Mouse (Mus musculus) cerebellum, postnatal 4 days (tissue): ENCODE measurements around the gene Gm13420.
"Not testable (repeated sequence)": the region's sequence is repeated elsewhere in the genome, so short reads cannot be mapped to it uniquely, and the experiment has no call there.

Experiments
- DNase-seq, 2 experiments: peaks; one replicate each; pipeline ENCODE4 v3.0.0; 2022; ENCODE audit warnings: low spot score in 2 of 2, mixed read lengths in 1 of 2

Gm13420 gene

DNA sequence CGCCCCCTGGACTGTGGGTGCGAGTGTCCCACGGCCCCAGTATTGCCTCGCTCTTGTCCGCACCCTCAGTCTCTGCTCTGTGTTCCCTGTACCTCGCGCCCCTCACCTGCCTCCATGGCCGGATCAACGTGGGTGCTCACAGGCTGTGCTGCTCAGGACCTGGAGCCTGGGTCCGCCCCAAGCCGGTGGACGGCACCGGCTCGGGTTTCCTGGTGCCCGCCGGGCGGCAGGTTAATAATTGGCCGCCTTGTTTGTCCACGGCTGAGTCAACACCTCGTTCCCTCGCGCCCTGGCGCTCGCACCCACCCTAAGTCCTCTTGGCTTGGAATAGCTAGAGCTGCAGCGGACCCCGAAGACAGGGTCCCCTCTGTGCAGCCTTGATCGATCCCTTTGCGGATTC, at the start of gene Gm13420:
Gene Gm13420 (minus strand): TSS at position 189 of the 400 bp plus-strand sequence.
- no peak for DNase-seq

GRCm38 (mm10) chr2:29792772-29793487, 41.4 kb upstream of the Gm13420 start:
- DNase-seq = no peak

GRCm38 (mm10) chr2:29787937-29788681, 36.6 kb upstream of the Gm13420 start, which contains the start of gene Trub2:
Trub2 (minus strand) TSS chr2:29788502.
- peak; percentile 44 to 69 for DNase-seq

GRCm38 (mm10) chr2:29787104-29787917, 35.8 kb upstream of the Gm13420 start, which contains the start of gene Coq4:
Coq4 (plus strand) TSS chr2:29787493.
- DNase-seq = peak; percentile 61 to 86

- DNase-seq = no peak
Measured at GRCm38 (mm10) chr2:29784290-29784689, 32.8 kb upstream of the Gm13420 start.

- DNase-seq = not testable (repeated sequence)
Measured at GRCm38 (mm10) chr2:29781256-29781655, 29.8 kb upstream of the Gm13420 start.

DNA sequence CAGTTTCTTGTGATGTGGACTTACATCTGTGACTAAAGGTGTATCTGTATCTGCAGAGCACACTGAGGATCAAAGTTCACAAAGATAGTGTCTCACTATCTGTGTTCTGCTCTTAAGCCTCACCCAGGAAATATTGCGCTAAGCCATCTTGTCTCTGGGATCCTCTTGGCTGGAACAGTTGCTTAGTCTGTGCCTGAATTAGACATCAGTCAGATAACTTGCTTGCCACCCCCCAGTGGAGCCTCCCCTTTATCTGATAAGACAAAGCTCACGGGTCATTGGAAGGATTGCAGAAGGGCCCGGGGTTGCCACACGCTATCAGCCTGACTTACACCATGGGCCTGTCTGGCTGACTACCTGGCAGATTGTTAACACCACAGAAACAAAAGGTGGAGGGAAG, 21.8 kb upstream of the Gm13420 start:
- DNase-seq = no peak

- no peak for DNase-seq
Measured at GRCm38 (mm10) chr2:29771611-29772461, 20.4 kb upstream of the Gm13420 start.

- DNase-seq = no peak
Measured at GRCm38 (mm10) chr2:29770162-29770561, 18.7 kb upstream of the Gm13420 start.

GRCm38 (mm10) chr2:29768901-29769300, 17.4 kb upstream of the Gm13420 start:
- DNase-seq = no peak

GRCm38 (mm10) chr2:29767976-29768709, 16.7 kb upstream of the Gm13420 start:
- no peak for DNase-seq

DNA sequence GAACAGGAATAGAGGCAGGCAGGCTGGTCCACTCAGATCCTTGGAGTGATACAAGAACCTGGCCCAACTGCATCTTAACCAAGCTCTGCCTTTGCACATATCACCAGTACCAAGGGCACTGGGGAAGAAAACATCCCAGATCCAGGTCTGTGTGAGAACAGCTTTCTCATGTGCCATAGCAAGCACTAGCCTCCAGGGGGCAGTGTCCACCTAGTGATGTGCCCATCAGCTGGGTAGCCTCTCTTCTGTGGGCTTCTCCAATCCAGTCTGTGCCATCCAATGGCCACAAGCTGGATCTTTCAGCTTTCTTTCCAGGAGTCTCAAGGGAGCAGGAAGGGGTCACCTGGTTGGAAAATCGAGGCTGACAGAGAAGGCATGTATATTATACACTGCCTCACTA, 13.3 kb upstream of the Gm13420 start:
- peak; percentile 48 to 69 for DNase-seq

- no peak for DNase-seq
Measured at GRCm38 (mm10) chr2:29755693-29756092, 4.2 kb upstream of the Gm13420 start.

DNA sequence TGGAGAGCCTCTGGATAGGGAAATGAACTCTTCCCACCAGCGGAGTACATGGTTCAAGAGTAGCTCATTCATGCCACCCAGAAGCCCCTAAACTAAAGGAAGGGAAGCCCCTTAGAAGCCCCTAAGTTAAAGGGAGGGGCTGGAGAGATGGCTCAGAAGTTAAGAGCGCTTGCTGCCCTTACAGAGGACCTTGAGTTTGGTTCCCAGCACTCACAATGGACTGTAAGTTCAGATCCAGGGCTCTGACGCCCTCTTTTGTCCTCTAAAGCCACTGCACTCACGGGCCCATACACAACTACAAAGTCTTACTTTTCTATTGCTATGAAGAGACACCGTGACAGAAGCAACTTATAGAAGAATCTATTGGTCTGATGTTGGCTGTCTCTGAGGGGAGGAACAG, 912 bp upstream of the Gm13420 start:
- DNase-seq = no peak

- no peak for DNase-seq
Measured at GRCm38 (mm10) chr2:29748499-29748898, 3.0 kb downstream of the Gm13420 start.

DNA sequence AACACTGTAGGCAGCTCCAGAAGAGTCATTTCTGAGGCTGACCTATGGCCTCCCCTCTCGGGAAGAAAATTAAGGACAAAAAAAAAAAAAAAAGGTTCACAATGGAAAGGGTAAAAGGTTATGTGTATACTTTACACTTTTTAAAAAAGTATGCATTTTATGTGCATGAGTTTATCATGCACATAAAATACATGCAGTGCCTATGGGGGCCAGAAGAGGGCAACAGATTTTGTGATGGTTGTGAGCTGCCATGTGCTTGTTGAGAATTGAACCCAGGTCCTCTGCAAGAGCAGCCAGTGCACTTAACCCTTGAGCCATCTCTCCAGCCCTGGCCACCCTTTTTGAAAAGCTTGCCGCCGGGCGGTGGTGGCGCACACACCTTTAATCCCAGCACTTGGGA, 3.6 kb downstream of the Gm13420 start:
- DNase-seq = peak in 1 of 2 experiments; percentile 32

GRCm38 (mm10) chr2:29747188-29747782, 4.2 kb downstream of the Gm13420 start:
- no peak for DNase-seq

DNA sequence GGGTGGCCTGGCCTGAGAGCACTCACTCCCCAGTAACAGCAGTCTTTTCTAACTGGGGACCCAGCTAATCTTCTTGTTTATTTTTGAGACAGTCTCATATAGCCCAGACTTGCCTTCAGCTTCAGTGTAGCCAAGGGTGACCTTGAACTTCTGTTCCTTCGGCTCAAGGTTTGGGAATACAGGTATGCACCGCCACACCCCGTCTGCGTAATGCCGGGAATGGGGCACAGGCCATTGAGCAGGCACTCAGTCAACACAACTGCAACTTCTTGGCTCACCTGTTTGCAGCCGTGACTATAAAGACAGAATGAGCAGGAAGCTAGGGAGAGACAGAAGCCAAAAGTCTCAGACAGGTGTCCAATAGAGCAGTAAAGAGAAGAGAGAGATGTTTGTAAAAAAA, 7.2 kb downstream of the Gm13420 start:
- DNase-seq = no peak

- no peak for DNase-seq
Measured at GRCm38 (mm10) chr2:29741207-29741606, 10.3 kb downstream of the Gm13420 start.

GRCm38 (mm10) chr2:29739368-29739767, 12.1 kb downstream of the Gm13420 start:
- DNase-seq = no peak
